Mouse (Mus musculus): ENCODE measurements around the gene Abhd14a.
A peak's percentile ranks its signal among the peaks of the same experiment; 100 is the strongest.

Abhd14a gene

DNA sequence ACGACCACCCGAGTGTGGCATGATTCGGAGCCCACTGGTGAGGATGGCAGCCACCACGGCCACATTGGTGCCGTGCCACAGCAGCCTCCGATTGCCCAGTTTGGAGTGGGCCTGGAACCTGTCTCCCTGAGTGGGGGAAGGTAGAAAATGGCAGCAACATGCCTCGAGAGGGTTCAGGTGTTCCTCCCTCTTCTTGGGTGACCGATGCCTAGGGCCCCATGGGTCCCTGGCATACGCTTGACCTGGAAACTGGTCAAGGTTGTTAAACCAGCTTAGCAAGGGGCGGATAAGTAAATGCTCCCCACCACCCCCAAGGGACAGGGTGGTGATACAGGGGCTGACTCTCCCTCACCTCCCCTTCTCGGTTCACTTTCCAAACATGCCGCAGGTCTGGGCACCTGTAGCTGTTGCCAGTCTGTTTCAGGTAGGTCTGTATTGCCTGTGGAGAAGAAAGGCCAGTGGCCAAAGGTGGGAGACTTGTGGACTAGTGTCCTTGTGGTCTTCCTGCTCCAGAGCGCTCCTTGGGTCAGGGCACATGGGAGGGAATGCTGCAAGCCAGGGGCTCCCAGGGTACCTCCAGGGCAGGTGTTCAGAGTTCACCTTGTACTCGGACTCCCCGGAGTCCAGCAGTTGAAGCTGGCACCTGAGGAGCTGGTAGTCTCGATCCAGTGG is 25.7 kb upstream of the Abhd14a start:
- Histone ChIP-seq H3K36me3 (ENCODE audit: insufficient read depth, low read length) (no peaks in the 10 kb centered on the region), H3K27me3 (ENCODE audit: insufficient read depth, low read length) (no peaks in the 10 kb centered on the region), H3K9me3 (ENCODE audit: low read length) (no peaks in the 10 kb centered on the region), H3K4me1 (replicated peaks; ENCODE audit: low read depth, low read length) (peaks cover 77% of the 10 kb centered on the region), H3K4me3 (replicated peaks; ENCODE audit: low read length) (no peak overlapping the region)
- TF ChIP-seq POU5F1 (IDR thresholded peaks at IDR 0.05; ENCODE audit: borderline replicate concordance, low read length), result no peak
- TF ChIP-seq CTCF (conservative IDR thresholded peaks at IDR 0.05; ENCODE audit: low read length), result no peak
- TF ChIP-seq NANOG (IDR thresholded peaks at IDR 0.05; ENCODE audit: borderline replicate concordance, low read length), result no peak

DNA sequence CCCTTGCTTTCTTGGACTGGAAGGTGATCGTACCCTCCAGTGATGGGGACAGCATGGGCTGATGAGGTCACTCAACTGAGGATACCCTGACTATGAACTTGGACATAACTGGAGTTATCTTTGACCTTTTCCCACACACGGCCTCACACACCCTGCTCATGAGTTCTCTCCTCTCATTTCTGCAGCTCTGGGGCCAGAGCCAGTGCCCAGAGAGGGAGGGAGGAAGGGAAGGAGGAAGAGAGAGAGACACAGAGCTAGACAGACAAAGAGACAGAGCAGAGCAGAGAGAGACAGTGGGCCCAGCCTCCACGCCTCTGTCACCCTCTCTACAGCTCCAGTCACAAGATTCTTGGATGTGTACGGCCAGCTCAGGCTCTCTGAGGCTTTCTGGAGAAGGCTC is 24.8 kb upstream of the Abhd14a start:
- Histone ChIP-seq H3K27me3 (ENCODE audit: insufficient read depth, low read length) (no peaks in the 10 kb centered on the region), H3K4me1 (replicated peaks; ENCODE audit: low read depth, low read length) (peaks cover 71% of the 10 kb centered on the region), H3K9me3 (ENCODE audit: low read length) (no peaks in the 10 kb centered on the region), H3K36me3 (ENCODE audit: insufficient read depth, low read length) (no peaks in the 10 kb centered on the region), H3K4me3 (replicated peaks; ENCODE audit: low read length) (no peak overlapping the region)
- TF ChIP-seq CTCF (conservative IDR thresholded peaks at IDR 0.05; ENCODE audit: low read length) (no peak), POU5F1 (IDR thresholded peaks at IDR 0.05; ENCODE audit: borderline replicate concordance, low read length) (no peak), NANOG (IDR thresholded peaks at IDR 0.05; ENCODE audit: borderline replicate concordance, low read length) (no peak)

DNA sequence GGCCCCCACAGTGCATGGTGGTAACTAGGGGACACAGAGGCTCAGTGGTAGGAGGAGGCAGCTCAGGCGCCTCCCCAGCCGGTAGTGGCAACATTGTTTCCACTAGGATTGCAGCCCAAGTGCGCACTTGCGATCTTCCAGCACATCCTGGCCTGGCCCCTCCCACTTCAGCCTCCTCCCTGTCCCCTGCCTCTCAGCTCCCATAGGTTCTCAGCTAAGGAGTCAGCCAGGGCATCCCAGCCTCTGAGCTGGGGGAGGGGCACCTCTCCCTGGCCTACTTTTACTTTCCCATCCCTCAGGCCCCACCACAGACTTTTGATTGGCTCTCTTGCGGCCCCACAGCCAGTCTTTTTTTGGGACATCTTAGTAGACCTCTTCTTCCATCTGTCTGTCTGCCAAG is 24.4 kb upstream of the Abhd14a start:
- H3K27me3 ChIP-seq (ENCODE audit: insufficient read depth, low read length), result peaks cover 3% of the 10 kb centered on the region
- no peak for TF ChIP-seq CTCF (conservative IDR thresholded peaks at IDR 0.05; ENCODE audit: low read length)
- TF ChIP-seq POU5F1 (IDR thresholded peaks at IDR 0.05; ENCODE audit: borderline replicate concordance, low read length), result no peak
- TF ChIP-seq NANOG (IDR thresholded peaks at IDR 0.05; ENCODE audit: borderline replicate concordance, low read length), result no peak
- no peaks in the 10 kb centered on the region for H3K36me3 ChIP-seq (ENCODE audit: insufficient read depth, low read length)
- no peaks in the 10 kb centered on the region for H3K9me3 ChIP-seq (ENCODE audit: low read length)
- H3K4me3 ChIP-seq (replicated peaks; ENCODE audit: low read length), result peak overlapping the region; percentile 69
- peaks cover 71% of the 10 kb centered on the region for H3K4me1 ChIP-seq (replicated peaks; ENCODE audit: low read depth, low read length)

DNA sequence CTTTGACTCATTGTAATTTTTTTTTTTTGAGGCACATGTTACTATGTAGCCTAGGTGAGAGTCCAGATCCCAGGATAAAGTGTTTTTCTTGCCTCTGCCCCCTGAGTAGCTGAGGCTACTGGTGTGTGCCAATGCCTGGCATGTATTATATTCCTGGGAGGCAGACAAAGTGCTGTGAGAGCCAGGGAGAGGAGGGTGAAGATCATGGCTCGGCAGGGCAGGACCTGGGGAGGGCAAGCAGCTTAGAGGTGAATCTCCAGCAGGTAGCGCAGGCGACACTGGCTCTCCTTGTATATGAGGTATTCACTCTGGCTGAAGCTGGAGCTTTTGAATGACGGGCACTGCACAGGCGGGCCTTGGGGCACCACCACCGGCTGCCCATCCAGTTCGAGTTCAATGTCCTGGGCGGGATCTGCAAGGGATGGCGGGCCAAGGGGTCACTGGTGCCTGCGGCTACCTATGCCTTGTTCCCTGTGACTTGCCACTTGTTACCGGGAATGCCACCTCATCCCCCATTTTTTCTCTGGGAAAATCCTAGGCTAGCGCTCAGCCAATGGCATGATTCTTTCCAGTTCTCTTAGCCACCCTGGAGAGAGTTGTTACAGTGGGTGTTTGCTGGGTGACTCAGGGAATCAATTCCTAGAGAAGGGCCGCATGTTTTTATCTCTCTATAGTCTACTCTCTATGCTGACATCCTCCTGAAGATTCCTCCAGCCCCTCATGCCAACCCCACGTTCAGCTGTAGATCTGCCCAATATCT is 23.7 kb upstream of the Abhd14a start:
- Histone ChIP-seq H3K9me3 (ENCODE audit: low read length) (no peaks in the 10 kb centered on the region), H3K4me1 (replicated peaks; ENCODE audit: low read depth, low read length) (peaks cover 67% of the 10 kb centered on the region), H3K36me3 (ENCODE audit: insufficient read depth, low read length) (no peaks in the 10 kb centered on the region), H3K4me3 (replicated peaks; ENCODE audit: low read length) (peak overlapping the region; percentile 69), H3K27me3 (ENCODE audit: insufficient read depth, low read length) (peaks cover 9% of the 10 kb centered on the region)
- TF ChIP-seq NANOG (IDR thresholded peaks at IDR 0.05; ENCODE audit: borderline replicate concordance, low read length), result no peak

DNA sequence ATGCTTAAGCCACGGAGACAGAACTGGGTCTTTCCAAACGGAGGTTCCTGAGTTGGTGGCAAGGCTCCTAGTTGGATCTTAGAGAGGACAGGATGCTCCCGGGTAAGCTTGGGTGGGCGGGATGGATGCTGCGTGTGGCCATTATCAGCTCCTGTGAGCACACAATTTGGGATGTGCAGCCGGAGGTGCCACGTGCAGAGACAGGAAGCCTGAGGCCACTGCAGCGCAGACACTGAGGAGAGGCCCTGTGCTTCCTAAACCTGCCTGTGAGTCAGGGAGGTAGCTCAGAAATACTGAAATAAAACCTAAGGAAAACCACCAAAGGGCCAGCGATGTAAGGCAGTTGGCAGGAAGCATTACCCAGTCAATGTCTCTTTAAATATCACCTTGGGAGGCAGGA is 22.3 kb upstream of the Abhd14a start:
- Histone ChIP-seq H3K4me3 (replicated peaks; ENCODE audit: low read length) (no peak overlapping the region), H3K4me1 (replicated peaks; ENCODE audit: low read depth, low read length) (peaks cover 61% of the 10 kb centered on the region), H3K27me3 (ENCODE audit: insufficient read depth, low read length) (peaks cover 16% of the 10 kb centered on the region), H3K9me3 (ENCODE audit: low read length) (no peaks in the 10 kb centered on the region), H3K36me3 (ENCODE audit: insufficient read depth, low read length) (no peaks in the 10 kb centered on the region)
- no peak for TF ChIP-seq NANOG (IDR thresholded peaks at IDR 0.05; ENCODE audit: borderline replicate concordance, low read length)
- no peak for TF ChIP-seq POU5F1 (IDR thresholded peaks at IDR 0.05; ENCODE audit: borderline replicate concordance, low read length)
- no peak for TF ChIP-seq CTCF (conservative IDR thresholded peaks at IDR 0.05; ENCODE audit: low read length)

DNA sequence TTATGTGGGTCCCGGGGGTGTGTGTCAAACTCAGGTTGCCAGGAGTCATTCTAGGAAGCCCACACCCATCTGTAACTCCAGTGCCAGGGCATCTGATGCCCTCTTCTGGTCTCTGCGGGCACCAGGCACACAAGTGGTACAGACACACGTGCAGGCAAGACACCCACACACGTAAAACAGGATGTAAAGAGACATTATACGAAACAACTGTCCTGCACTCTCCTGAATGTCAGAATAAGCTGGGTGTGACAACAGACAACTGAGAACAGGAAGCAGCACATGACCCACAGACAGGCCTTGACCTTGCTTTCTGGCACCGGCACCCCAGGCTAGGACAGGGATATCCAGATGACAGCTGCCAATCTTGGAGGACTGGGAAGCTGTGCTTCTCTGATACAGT is 21.8 kb upstream of the Abhd14a start:
- no peak overlapping the region for H3K4me3 ChIP-seq (replicated peaks; ENCODE audit: low read length)
- H3K27me3 ChIP-seq (ENCODE audit: insufficient read depth, low read length), result peaks cover 16% of the 10 kb centered on the region

DNA sequence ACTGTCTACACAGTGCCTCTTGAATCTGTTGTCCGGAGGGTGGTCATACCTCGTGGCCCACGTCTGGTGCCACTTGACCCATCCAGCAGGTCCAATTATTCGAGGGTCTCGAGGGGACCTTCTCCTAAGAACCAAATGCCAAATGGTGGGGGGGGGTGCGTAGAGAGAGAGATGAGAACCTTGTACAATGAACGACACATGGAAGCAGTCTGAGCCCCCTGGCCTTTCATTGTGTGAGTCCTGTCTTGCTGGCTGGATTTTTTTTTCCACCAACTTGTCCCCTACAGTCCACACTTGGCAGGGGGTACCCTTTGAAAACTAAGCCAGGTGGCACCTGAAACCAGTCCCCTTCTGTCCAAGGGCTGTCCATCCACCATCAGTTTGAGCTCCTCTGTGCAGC is 20.3 kb upstream of the Abhd14a start:
- no peak overlapping the region for H3K4me3 ChIP-seq (replicated peaks; ENCODE audit: low read length)
- peaks cover 19% of the 10 kb centered on the region for H3K27me3 ChIP-seq (ENCODE audit: insufficient read depth, low read length)
- no peak for TF ChIP-seq CTCF (conservative IDR thresholded peaks at IDR 0.05; ENCODE audit: low read length)
- H3K4me1 ChIP-seq (replicated peaks; ENCODE audit: low read depth, low read length), result peaks cover 59% of the 10 kb centered on the region
- peaks cover 15% of the 10 kb centered on the region for H3K36me3 ChIP-seq (ENCODE audit: insufficient read depth, low read length)
- H3K9me3 ChIP-seq (ENCODE audit: low read length), result no peaks in the 10 kb centered on the region

More for the DNA sequence above, 21.8 kb upstream of the Abhd14a start:
- H3K36me3 ChIP-seq (ENCODE audit: insufficient read depth, low read length), result peaks cover 1% of the 10 kb centered on the region; the same call in 1 of the 2 replicates
- no peaks in the 10 kb centered on the region for H3K9me3 ChIP-seq (ENCODE audit: low read length)
- peaks cover 60% of the 10 kb centered on the region for H3K4me1 ChIP-seq (replicated peaks; ENCODE audit: low read depth, low read length)
- TF ChIP-seq CTCF (conservative IDR thresholded peaks at IDR 0.05; ENCODE audit: low read length), result no peak
- no peak for TF ChIP-seq NANOG (IDR thresholded peaks at IDR 0.05; ENCODE audit: borderline replicate concordance, low read length)
- TF ChIP-seq POU5F1 (IDR thresholded peaks at IDR 0.05; ENCODE audit: borderline replicate concordance, low read length), result no peak

DNA sequence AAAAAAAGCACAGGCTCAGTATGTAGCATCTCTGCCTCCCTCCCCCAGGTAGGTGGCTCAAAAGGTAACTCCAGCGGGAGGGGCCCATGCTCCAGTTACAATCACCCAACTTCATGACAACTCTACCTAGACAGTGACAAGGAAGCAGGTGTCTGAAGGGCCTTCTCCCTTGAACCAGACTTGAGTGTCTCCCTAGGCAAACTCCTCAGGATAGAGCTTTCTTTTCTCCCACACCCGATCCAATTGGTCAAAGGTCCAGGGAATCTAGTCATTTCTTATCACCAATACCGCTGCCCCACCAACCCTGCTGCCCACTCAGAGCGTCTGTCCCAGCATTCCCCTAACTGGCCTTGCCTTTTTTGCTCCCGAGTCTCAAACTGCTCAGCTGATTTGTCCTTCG is 19.2 kb upstream of the Abhd14a start:
- Histone ChIP-seq H3K4me1 (replicated peaks; ENCODE audit: low read depth, low read length) (peaks cover 58% of the 10 kb centered on the region), H3K4me3 (replicated peaks; ENCODE audit: low read length) (no peak overlapping the region), H3K36me3 (ENCODE audit: insufficient read depth, low read length) (peaks cover 25% of the 10 kb centered on the region), H3K27me3 (ENCODE audit: insufficient read depth, low read length) (peaks cover 19% of the 10 kb centered on the region), H3K9me3 (ENCODE audit: low read length) (no peaks in the 10 kb centered on the region)
- TF ChIP-seq CTCF (conservative IDR thresholded peaks at IDR 0.05; ENCODE audit: low read length) (no peak), NANOG (IDR thresholded peaks at IDR 0.05; ENCODE audit: borderline replicate concordance, low read length) (no peak), POU5F1 (IDR thresholded peaks at IDR 0.05; ENCODE audit: borderline replicate concordance, low read length) (no peak)
